Mouse (Mus musculus) midbrain, embryonic 15.5 days (tissue): ENCODE data around the gene BC017158. TPM values are rescaled to one million over a fixed set of nuclear protein-coding genes. Genes with fewer than 3 reads are reported as not detected.

ENCODE experiments used
- ATAC-seq: fragments of 200-750 bp; cut with Nextera tagmentation; replicated peaks from 2 replicates; pipeline ENCODE4 v1.8.0; 2017; ENCODE audit warnings: moderate TSS enrichment
- H3K27ac ChIP-seq: fragments of 300-500 bp; sonication (generic); 2 replicates; pipeline ENCODE4 v1.5.1; 2015; ENCODE audit warnings: mild to moderate bottlenecking, inconsistent platforms
- H3K27me3 ChIP-seq: fragments of 300-500 bp; sonication (generic); replicated peaks from 2 replicates; pipeline ENCODE4 v1.6.1; 2015; ENCODE audit warnings: inconsistent platforms
- H3K36me3 ChIP-seq: fragments of 300-500 bp; sonication (generic); replicated peaks from 2 replicates; pipeline ENCODE4 v1.6.1; 2015; ENCODE audit warnings: inconsistent platforms
- H3K4me1 ChIP-seq: fragments of 300-500 bp; sonication (generic); 2 replicates; pipeline ENCODE4 v1.6.1; 2015; ENCODE audit warnings: inconsistent platforms
- H3K4me2 ChIP-seq: fragments of 300-500 bp; sonication (generic); 2 replicates; pipeline ENCODE4 v1.6.1; 2015; ENCODE audit warnings: inconsistent platforms, mild to moderate bottlenecking, moderate library complexity
- H3K4me3 ChIP-seq: fragments of 300-500 bp; sonication (generic); 2 replicates; pipeline ENCODE4 v1.5.1; 2015; ENCODE audit warnings: mild to moderate bottlenecking, inconsistent platforms
- H3K9ac ChIP-seq: fragments of 300-500 bp; sonication (generic); 2 replicates; pipeline ENCODE4 v1.6.1; 2015; ENCODE audit warnings: mild to moderate bottlenecking, inconsistent platforms
- H3K9me3 ChIP-seq: fragments of 300-500 bp; sonication (generic); 2 replicates; pipeline ENCODE4 v1.6.1; 2016; ENCODE audit warnings: inconsistent platforms
- WGBS: fragments of 180-500 bp; shearing (Covaris S2); methylation state at CpG from one replicate; pipeline ENCODE4 v1.1.7; 2015; ENCODE audit warnings: mixed read lengths; 5-methylcytosine and 5-hydroxymethylcytosine counted together
- polyA plus RNA-seq: library from polyadenylated mRNA; unstranded; fragments of >200 nt; fragmentation: Nextera tagmentation; extraction: Ambion mirVana; gene quantifications from 2 replicates; pipeline ENCODE4 v1.2.1, GENCODE M21; 2015

BC017158 gene
- polyA plus RNA-seq, 1 experiment from 2014 or later: 24.6 TPM

- no peak overlapping the region for H3K4me3 ChIP-seq
- H3K27ac ChIP-seq: no peak overlapping the region
- H3K9me3 ChIP-seq: no peaks in the 10 kb centered on the region
- 0 out of 2 replicates have a peak, but pooled peaks cover 3% of the 10 kb centered on the region for H3K27me3 ChIP-seq
- H3K36me3 ChIP-seq: no peaks in the 10 kb centered on the region
- peak overlapping the region; percentile 70 for H3K4me2 ChIP-seq
- no peak overlapping the region for H3K9ac ChIP-seq
- peaks cover 21% of the 10 kb centered on the region; the same call in 1 of the 2 replicates for H3K4me1 ChIP-seq
- no peak for ATAC-seq
- WGBS: 62% methylated on average over 12 of the region's 12 CpGs
Measured at GRCm38 (mm10) chr7:128251946-128252345, 46.0 kb downstream of the BC017158 start.

DNA sequence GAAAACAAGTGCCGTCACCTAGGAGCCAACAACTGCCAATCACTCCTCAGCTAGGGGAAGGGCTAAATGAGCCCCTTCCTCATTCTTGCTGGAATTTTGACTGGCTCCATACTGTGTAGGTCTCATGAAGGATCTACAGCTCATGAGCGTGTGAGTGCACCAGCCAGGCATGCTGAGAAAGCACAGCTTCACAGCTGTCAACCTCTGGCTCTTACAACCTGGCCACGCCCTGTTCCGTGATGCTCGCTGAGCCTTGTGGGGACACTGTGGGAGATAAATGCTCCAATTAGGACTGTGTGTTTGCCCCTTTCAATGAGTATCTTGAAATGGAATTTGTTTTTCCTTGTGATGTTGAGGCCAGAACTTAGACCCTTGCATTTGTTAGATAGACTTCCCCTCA lies 48.0 kb downstream of the BC017158 start:
- 89% methylated on average over 5 of the region's 5 CpGs for WGBS
- Histone ChIP-seq H3K4me2 (no peak overlapping the region), H3K27ac (no peak overlapping the region), H3K4me1 (peaks cover 32% of the 10 kb centered on the region), H3K4me3 (no peak overlapping the region), H3K9me3 (no peaks in the 10 kb centered on the region), H3K27me3 (0 out of 2 replicates have a peak, but pooled peaks cover 3% of the 10 kb centered on the region), H3K9ac (no peak overlapping the region), H3K36me3 (no peaks in the 10 kb centered on the region)
- ATAC-seq: no peak

DNA sequence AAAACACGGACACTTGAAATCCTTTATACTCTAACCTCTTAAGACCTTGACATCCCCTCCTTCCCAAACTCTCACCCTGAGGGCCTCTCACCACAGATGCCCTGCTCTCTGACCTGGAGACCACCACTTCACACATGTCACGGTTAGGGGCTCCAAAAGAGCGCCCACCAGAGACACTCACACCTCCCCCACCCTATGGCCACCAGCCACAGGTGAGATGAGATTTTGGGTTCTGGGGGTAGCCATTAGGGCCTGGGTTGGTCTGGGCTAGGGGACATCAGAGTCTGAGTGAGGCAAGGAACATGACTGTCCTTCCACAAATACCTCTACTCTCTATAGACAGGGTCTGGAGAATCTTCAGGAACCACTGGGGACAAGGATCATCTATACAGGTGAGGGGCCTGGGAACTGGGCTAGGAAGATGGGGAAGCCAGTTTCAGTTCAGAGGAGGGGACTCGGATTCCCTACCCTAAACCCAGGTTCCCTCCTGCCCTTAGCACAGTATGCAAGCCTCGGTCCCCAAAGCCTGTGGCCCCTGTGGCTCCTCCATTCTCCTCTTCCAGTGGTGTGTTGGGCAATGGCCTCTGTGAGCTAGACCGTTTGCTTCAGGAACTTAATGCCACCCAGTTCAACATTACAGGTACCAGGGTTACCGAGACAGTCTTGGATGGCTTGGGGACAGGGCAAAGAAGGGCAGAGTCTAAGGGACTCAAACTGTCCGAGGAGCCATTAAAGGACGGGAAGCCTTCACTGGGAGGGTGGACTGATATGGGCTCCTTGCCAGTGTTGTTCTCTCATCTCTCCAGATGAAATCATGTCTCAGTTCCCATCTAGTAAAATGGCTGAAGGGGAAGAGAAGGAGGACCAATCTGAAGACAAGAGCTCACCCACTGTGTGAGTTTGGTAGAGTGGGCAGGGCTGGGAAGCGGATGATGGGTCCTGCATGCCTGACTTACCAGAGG lies 49.6 kb downstream of the BC017158 start:
- Histone ChIP-seq H3K4me3 (no peak overlapping the region), H3K27ac (no peak overlapping the region)
- WGBS: 86% methylated on average over 10 of the region's 10 CpGs

DNA sequence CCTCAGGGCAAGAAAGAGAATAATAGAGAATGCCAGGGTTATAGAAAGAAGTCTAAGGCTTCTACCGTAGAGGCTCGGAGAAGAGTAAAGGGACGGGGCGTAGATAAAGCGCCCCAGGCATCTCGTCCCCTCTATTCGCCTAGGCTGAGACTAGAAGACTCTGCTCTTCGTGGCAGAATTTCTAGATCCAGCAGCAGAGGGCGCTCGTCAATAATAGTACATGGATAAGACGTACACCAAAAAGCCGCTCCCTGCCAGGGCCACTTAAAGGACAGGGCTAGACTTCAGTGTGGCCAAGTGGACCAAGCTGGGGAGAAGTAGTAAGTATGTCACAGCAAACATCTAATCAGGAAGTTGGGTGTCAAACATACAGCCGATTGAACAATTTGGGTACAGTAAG lies 50.5 kb downstream of the BC017158 start:
- Histone ChIP-seq H3K4me1 (peaks cover 25% of the 10 kb centered on the region), H3K27ac (peak overlapping the region; percentile 73; the same call in 1 of the 2 replicates), H3K4me3 (peak overlapping the region; percentile 35), H3K27me3 (0 out of 2 replicates have a peak, but pooled peaks cover 3% of the 10 kb centered on the region), H3K4me2 (peak overlapping the region; percentile 55), H3K9me3 (no peaks in the 10 kb centered on the region), H3K36me3 (0 out of 2 replicates have a peak, but pooled peaks cover 3% of the 10 kb centered on the region), H3K9ac (peak overlapping the region; percentile 47; the same call in 1 of the 2 replicates)
- peak; percentile 81 for ATAC-seq
- 3% methylated on average over 13 of the region's 13 CpGs for WGBS

More for the DNA sequence above, 49.6 kb downstream of the BC017158 start:
- no peaks in the 10 kb centered on the region for H3K9me3 ChIP-seq
- peak overlapping the region; percentile 55; the same call in 1 of the 2 replicates for H3K4me2 ChIP-seq
- 0 out of 2 replicates have a peak, but pooled peaks cover 3% of the 10 kb centered on the region for H3K27me3 ChIP-seq
- H3K36me3 ChIP-seq: no peaks in the 10 kb centered on the region
- peaks cover 32% of the 10 kb centered on the region for H3K4me1 ChIP-seq
- ATAC-seq: no peak
- no peak overlapping the region for H3K9ac ChIP-seq

DNA sequence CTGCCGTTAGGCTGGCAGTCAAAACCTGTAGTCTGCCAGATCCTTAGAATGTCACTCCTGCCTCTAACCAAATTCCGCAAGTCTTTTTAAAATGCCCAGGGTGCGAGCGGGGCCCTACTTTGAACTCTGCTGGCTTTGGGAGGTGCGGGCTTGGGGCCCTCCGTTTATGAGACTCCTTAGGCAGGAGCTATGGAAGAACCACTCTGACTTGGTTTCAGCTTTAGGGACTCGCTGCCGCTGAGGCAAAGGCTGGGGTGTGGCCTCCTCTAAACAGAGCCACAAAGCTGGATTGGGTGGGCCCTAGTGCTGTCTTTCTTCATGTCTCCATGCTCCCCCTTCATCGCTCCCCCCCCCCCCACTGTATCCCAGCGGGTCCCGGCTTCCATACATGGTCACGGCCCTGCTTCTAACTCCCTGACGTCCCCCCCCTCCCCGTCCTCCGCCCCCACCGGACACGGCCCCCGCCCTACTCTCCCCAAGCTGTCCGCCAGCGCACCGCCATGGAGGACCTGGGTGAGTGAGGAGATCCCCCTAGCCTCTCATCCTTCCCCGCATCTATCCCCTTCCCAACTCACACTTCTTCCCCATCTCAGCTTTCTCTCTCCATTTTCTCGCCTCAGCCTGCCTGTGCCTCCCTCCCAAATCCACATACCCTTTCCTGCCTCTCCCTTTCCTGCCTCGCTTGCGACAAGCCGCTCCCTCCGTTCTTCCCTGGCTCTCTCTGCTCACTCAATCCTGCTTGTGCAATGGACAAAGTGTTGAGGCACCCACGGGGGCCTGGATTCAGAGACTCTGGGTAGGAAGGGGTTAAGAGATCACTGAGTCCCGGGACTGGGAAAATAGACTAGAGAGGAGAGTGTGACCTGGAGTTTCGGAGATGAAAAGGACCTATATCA lies 51.2 kb downstream of the BC017158 start, which contains the start of gene Tgfb1i1:
Gene Tgfb1i1 (plus strand): TSS at position 317 of the 896 bp plus-strand sequence.
- peak within 1 kb of the TSS; percentile 73 for H3K27ac ChIP-seq
- H3K4me1 ChIP-seq: peaks cover 18% of the 10 kb centered on the region
- H3K9me3 ChIP-seq: no peaks in the 10 kb centered on the region
- peak within 1 kb of the TSS; percentile 55 for H3K4me2 ChIP-seq
- ATAC-seq: peak; percentile 73
- WGBS: under 1% methylated on average over 30 of the region's 30 CpGs
- H3K36me3 ChIP-seq: 0 out of 2 replicates have a peak, but pooled peaks cover 4% of the 10 kb centered on the region
- H3K4me3 ChIP-seq: peak within 1 kb of the TSS; percentile 35
- peak within 1 kb of the TSS; percentile 47 for H3K9ac ChIP-seq
- no peaks in the 10 kb centered on the region for H3K27me3 ChIP-seq

DNA sequence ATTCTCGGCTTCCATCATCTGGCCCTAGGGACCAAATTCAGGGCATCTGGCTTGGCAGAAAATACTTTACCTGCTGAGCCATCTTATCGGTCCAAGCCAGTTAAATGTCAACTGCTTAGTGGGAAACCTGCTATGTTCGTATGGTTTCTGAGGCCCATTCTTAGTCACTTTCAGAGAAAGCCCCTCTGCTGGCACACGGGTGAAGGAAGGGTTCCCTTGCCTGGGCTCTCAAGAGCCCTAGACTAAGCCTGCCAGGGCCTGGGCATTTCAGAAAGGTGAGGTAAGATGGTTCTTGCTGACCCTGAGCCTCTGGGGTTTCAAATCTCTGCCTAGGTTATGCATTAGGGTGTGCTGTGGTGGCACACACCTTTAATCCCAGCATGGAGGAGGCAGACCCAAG lies 52.4 kb downstream of the BC017158 start:
- no peak for ATAC-seq
- Histone ChIP-seq H3K4me2 (no peak overlapping the region), H3K4me1 (peaks cover 22% of the 10 kb centered on the region), H3K36me3 (peaks cover 4% of the 10 kb centered on the region; the same call in 1 of the 2 replicates), H3K9ac (no peak overlapping the region), H3K27me3 (no peaks in the 10 kb centered on the region), H3K9me3 (no peaks in the 10 kb centered on the region), H3K27ac (no peak overlapping the region), H3K4me3 (no peak overlapping the region)
- 81% methylated on average over 4 of the region's 4 CpGs for WGBS

DNA sequence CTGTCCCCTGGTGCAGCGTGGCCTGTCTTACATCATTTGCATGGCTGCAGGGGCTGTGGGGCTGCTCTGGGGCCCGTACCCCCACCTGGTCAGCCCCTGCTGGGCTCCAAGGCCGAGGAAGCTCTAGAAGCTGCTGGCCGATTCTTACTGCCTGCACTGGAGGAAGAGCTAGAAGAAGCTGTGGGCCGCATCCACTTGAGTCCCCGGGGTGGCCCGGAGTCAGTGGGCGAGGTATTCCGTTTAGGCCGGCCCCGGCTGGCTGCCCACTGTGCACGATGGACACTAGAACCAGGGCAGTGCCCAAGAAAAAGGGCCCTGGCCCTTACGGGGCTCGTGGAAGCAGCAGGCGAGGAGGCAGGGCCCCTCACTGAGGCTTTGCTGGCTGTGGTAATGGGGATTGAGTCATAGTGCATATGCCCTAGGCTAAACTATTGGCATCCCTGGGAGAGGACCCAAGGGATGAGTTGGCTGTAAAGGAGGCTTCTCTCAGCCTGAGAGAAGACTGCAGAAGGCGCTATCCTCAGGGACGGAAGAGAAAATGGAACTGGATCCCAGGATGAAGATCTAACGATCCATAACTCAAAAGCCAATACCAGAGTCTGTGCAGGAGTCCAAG lies 53.5 kb downstream of the BC017158 start:
- Histone ChIP-seq H3K9ac (no peak overlapping the region), H3K9me3 (no peaks in the 10 kb centered on the region)

DNA sequence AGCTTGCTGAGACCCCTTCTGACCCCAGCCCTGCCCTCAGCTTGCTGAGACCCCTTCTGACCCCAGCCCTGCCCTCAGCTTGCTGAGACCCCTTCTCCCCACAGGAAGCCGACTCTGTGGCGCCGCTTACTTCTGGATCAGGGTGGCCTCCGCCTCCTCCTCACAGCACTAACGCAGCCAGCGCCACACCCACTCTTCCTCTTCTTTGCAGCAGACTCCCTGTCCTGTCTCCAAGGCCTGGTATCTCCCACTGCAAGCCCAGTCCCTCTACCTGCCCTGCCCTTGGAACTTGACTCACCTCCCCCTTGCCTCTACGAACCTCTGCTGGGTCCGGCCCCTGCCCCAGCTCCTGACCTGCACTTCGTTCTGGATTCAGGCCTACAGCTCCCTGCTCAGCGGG lies 54.0 kb downstream of the BC017158 start:
- H3K27me3 ChIP-seq: no peaks in the 10 kb centered on the region
- H3K9ac ChIP-seq: no peak overlapping the region

More for the DNA sequence above, 53.5 kb downstream of the BC017158 start:
- Histone ChIP-seq H3K4me1 (peaks cover 25% of the 10 kb centered on the region), H3K27me3 (no peaks in the 10 kb centered on the region), H3K27ac (no peak overlapping the region), H3K4me3 (no peak overlapping the region), H3K36me3 (peaks cover 4% of the 10 kb centered on the region; the same call in 1 of the 2 replicates), H3K4me2 (no peak overlapping the region)
- WGBS: 82% methylated on average over 18 of the region's 18 CpGs
- no peak for ATAC-seq

GRCm38 (mm10) chr7:128242331-128242730 lies 55.6 kb downstream of the BC017158 start:
- H3K9me3 ChIP-seq: no peaks in the 10 kb centered on the region
- H3K36me3 ChIP-seq: peaks cover 4% of the 10 kb centered on the region; the same call in 1 of the 2 replicates
- H3K27ac ChIP-seq: no peak overlapping the region
- no peak for ATAC-seq
- no peak overlapping the region for H3K9ac ChIP-seq
- no peak overlapping the region for H3K4me3 ChIP-seq
- no peak overlapping the region for H3K4me2 ChIP-seq
- no peaks in the 10 kb centered on the region for H3K27me3 ChIP-seq
- H3K4me1 ChIP-seq: peaks cover 33% of the 10 kb centered on the region
- WGBS: 95% methylated on average over 16 of the region's 16 CpGs

More for the DNA sequence above, 54.0 kb downstream of the BC017158 start:
- ATAC-seq: no peak
- H3K36me3 ChIP-seq: peaks cover 4% of the 10 kb centered on the region; the same call in 1 of the 2 replicates
- no peak overlapping the region for H3K4me3 ChIP-seq
- H3K27ac ChIP-seq: no peak overlapping the region
- H3K9me3 ChIP-seq: no peaks in the 10 kb centered on the region
- H3K4me1 ChIP-seq: peaks cover 31% of the 10 kb centered on the region
- no peak overlapping the region for H3K4me2 ChIP-seq
- WGBS: 62% methylated on average over 10 of the region's 10 CpGs

DNA sequence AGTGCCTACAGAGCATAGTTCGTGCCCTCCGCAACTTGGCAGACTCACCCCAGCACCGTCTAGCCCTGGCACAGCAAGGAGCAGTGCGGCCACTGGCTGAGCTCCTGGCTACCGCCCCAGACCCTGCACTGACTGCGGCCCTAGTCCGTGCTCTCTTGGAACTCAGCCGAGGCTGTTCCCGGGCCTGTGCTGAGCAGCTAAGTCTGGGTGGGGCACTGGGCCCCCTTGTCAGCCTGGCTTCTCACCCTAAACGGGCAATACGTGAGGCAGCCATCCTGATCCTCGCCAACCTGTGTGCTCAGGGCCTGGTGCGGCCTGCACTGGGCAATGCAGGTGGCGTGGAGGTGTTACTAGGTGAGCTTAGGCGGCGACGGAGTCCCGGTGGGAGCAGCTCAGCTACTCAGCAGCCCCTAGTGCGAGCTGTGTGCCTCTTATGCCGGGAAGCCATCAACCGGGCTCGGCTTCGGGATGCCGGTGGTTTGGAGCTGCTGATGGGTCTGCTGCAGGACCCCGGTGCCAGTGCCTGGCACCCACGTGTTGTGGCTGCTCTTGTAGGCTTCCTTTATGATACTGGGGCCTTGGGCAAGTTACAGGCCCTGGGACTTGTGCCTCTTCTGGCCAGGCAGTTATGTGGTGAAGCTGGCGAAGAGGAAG lies 57.7 kb downstream of the BC017158 start:
- Histone ChIP-seq H3K9ac (no peak overlapping the region), H3K27ac (no peak overlapping the region), H3K27me3 (no peaks in the 10 kb centered on the region), H3K9me3 (no peaks in the 10 kb centered on the region), H3K4me1 (peaks cover 23% of the 10 kb centered on the region), H3K4me2 (no peak overlapping the region), H3K4me3 (no peak overlapping the region), H3K36me3 (peaks cover 4% of the 10 kb centered on the region; the same call in 1 of the 2 replicates)
- no peak for ATAC-seq
- WGBS: 92% methylated on average over 27 of the region's 27 CpGs

- peak overlapping the region; percentile 93 for H3K4me2 ChIP-seq
- no peaks in the 10 kb centered on the region for H3K27me3 ChIP-seq
- no peak for ATAC-seq
- no peak overlapping the region for H3K9ac ChIP-seq
- peaks cover 23% of the 10 kb centered on the region for H3K4me1 ChIP-seq
- WGBS: 27% methylated on average over 4 of the region's 4 CpGs
- H3K36me3 ChIP-seq: peaks cover 4% of the 10 kb centered on the region; the same call in 1 of the 2 replicates
- peak overlapping the region; percentile 69 for H3K4me3 ChIP-seq
- H3K9me3 ChIP-seq: no peaks in the 10 kb centered on the region
- peak overlapping the region; percentile 99; the same call in 1 of the 2 replicates for H3K27ac ChIP-seq
Measured at GRCm38 (mm10) chr7:128238991-128239390, 59.0 kb downstream of the BC017158 start.
